Mouse (Mus musculus): ENCODE data around the gene Rab31. TPM values are rescaled to one million over a fixed set of nuclear protein-coding genes. Genes with fewer than 3 reads are reported as not detected.

Rab31 gene
- polyA plus RNA-seq, 1 experiment from 2014 or later, result 67.6 TPM

- H3K4me2 ChIP-seq, result no peak overlapping the region
- no peaks in the 10 kb centered on the region for H3K27me3 ChIP-seq (ENCODE audit: control insufficient read depth, insufficient read depth, low read length)
- H3K4me1 ChIP-seq (ENCODE audit: control insufficient read depth, insufficient read depth, low read length), result peaks cover 5% of the 10 kb centered on the region; the same call in 1 of the 2 replicates
- H3K27ac ChIP-seq (ENCODE audit: low read depth, low read length), result no peak overlapping the region
- DNase-seq (ENCODE audit: low spot score, missing footprints) (no peak), ATAC-seq (ENCODE audit: low FRiP score) (no peak)
- no peak overlapping the region for H3K4me3 ChIP-seq (ENCODE audit: low read depth, low read length)
- no peaks in the 10 kb centered on the region for H3K9me3 ChIP-seq (ENCODE audit: control insufficient read depth, low read length)
- no peak overlapping the region for H3K9ac ChIP-seq (ENCODE audit: low read length)
- H3K36me3 ChIP-seq (ENCODE audit: control insufficient read depth, insufficient read depth, low read length), result no peaks in the 10 kb centered on the region
- WGBS, result 56% methylated on average over 5 of the region's 5 CpGs
Measured at GRCm38 (mm10) chr17:65647961-65648360, 124.6 kb downstream of the Rab31 start.

- H3K4me1 ChIP-seq (ENCODE audit: control insufficient read depth, insufficient read depth, low read length), result peaks cover 9% of the 10 kb centered on the region; the same call in 1 of the 2 replicates
- no peak for ATAC-seq (ENCODE audit: low FRiP score)
- H3K36me3 ChIP-seq (ENCODE audit: control insufficient read depth, insufficient read depth, low read length), result no peaks in the 10 kb centered on the region
- no peak overlapping the region for H3K4me3 ChIP-seq (ENCODE audit: low read depth, low read length)
- DNase-seq (ENCODE audit: low spot score, missing footprints), result no peak
- H3K4me2 ChIP-seq, result no peak overlapping the region
- no peaks in the 10 kb centered on the region for H3K27me3 ChIP-seq (ENCODE audit: control insufficient read depth, insufficient read depth, low read length)
- no peaks in the 10 kb centered on the region for H3K9me3 ChIP-seq (ENCODE audit: control insufficient read depth, low read length)
- no peak overlapping the region for H3K27ac ChIP-seq (ENCODE audit: low read depth, low read length)
- no peak overlapping the region for H3K9ac ChIP-seq (ENCODE audit: low read length)
- 82% methylated on average over 6 of the region's 6 CpGs for WGBS
Measured at GRCm38 (mm10) chr17:65647226-65647625, 125.3 kb downstream of the Rab31 start.

DNA sequence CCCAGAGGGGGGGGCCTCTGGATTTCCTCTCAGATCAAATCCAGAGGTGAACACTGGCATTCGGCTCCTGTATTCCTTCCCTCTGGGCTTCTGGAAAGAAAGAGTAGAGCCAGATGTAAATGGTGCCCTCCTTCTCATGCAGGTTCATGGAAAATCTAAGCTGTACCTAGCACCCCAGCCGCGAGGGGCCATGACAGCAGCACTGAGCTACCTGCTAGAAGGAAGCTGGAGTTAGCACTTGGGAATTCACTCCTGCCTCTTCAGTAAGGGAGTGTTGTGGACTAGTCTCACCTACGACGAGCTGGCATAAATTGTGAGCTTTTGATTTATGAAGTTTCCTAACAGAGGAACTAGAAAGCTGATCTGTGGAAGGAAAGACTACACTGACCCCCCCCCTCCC lies 129.0 kb downstream of the Rab31 start:
- Histone ChIP-seq H3K36me3 (ENCODE audit: control insufficient read depth, insufficient read depth, low read length) (no peaks in the 10 kb centered on the region), H3K9me3 (ENCODE audit: control insufficient read depth, low read length) (no peaks in the 10 kb centered on the region), H3K27ac (ENCODE audit: low read depth, low read length) (no peak overlapping the region), H3K9ac (ENCODE audit: low read length) (no peak overlapping the region), H3K4me1 (ENCODE audit: control insufficient read depth, insufficient read depth, low read length) (peaks cover 9% of the 10 kb centered on the region; the same call in 1 of the 2 replicates), H3K4me3 (ENCODE audit: low read depth, low read length) (no peak overlapping the region), H3K27me3 (ENCODE audit: control insufficient read depth, insufficient read depth, low read length) (no peaks in the 10 kb centered on the region), H3K4me2 (no peak overlapping the region)
- no peak for ATAC-seq (ENCODE audit: low FRiP score)
- DNase-seq (ENCODE audit: low spot score, missing footprints), result no peak
- whole genome bisulfite sequencing, result 90% methylated on average over 5 of the region's 5 CpGs

DNA sequence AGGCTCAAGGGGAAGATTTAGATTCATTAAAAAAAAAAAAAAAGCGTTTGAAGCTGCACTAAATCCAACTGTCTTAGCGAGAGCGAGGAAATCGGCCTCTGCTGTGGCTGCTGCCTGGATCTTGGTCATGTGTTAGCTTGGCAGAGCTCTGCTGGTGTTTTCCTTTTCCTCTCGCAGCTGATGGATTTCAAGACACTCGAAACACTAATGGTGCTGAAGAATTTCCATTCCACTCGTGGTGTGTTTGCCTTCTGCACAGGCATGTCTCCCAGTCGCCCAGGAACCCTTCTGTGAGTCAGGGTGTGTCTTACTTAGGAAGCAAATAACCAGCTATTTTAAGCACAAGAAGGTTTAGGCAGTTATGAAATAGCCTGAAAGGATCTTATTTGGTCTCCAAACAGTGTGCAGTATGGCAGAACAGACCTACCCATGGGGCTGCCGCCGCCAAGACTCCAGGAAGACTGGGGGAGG lies 129.5 kb downstream of the Rab31 start:
- no peak for DNase-seq (ENCODE audit: low spot score, missing footprints)
- WGBS, result 36% methylated on average over 10 of the region's 10 CpGs

GRCm38 (mm10) chr17:65642578-65642991 lies 130.0 kb downstream of the Rab31 start:
- ATAC-seq (ENCODE audit: low FRiP score) (peak; percentile 30; the same call in 1 of the 2 replicates), DNase-seq (ENCODE audit: low spot score, missing footprints) (no peak)
- Histone ChIP-seq H3K27me3 (ENCODE audit: control insufficient read depth, insufficient read depth, low read length) (no peaks in the 10 kb centered on the region), H3K9ac (ENCODE audit: low read length) (no peak overlapping the region), H3K4me1 (ENCODE audit: control insufficient read depth, insufficient read depth, low read length) (peaks cover 9% of the 10 kb centered on the region; the same call in 1 of the 2 replicates), H3K4me2 (no peak overlapping the region), H3K9me3 (ENCODE audit: control insufficient read depth, low read length) (no peaks in the 10 kb centered on the region), H3K4me3 (ENCODE audit: low read depth, low read length) (no peak overlapping the region), H3K36me3 (ENCODE audit: control insufficient read depth, insufficient read depth, low read length) (no peaks in the 10 kb centered on the region), H3K27ac (ENCODE audit: low read depth, low read length) (no peak overlapping the region)
- WGBS, result 17% methylated on average over 5 of the region's 5 CpGs

More for the DNA sequence above, 129.5 kb downstream of the Rab31 start:
- H3K9me3 ChIP-seq (ENCODE audit: control insufficient read depth, low read length), result no peaks in the 10 kb centered on the region
- H3K4me1 ChIP-seq (ENCODE audit: control insufficient read depth, insufficient read depth, low read length), result peaks cover 9% of the 10 kb centered on the region; the same call in 1 of the 2 replicates
- H3K9ac ChIP-seq (ENCODE audit: low read length), result no peak overlapping the region
- no peaks in the 10 kb centered on the region for H3K36me3 ChIP-seq (ENCODE audit: control insufficient read depth, insufficient read depth, low read length)
- H3K27ac ChIP-seq (ENCODE audit: low read depth, low read length), result no peak overlapping the region
- no peaks in the 10 kb centered on the region for H3K27me3 ChIP-seq (ENCODE audit: control insufficient read depth, insufficient read depth, low read length)
- peak; percentile 22; the same call in 1 of the 2 replicates for ATAC-seq (ENCODE audit: low FRiP score)
- H3K4me3 ChIP-seq (ENCODE audit: low read depth, low read length), result no peak overlapping the region
- H3K4me2 ChIP-seq, result no peak overlapping the region

DNA sequence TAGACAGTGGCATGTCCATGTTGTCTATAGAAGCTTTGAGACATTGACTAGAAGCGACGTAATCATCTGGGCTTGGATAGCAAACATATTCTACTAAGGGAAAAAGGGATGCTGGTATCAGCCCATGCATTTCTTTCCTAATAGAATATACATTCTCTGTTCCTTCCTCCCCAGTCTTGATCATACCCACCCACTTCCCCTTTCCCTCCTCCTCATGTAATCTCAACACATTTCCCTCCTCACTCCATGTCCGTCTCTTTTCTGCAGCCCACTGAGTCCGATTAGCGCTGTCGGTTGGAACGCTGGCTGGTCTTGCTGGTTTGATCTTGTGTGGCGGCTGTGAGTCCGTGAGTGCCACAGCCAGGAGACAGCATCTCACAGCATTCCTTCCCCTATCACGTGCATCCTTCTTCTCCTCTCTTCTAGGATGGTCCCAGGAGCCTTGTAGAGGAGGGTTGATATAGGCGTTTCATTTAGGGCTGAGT lies 130.8 kb downstream of the Rab31 start, which contains the start of gene Txndc2:
Gene Txndc2 (minus strand): TSS at position 435 of the 485 bp plus-strand sequence.
- H3K9ac ChIP-seq (ENCODE audit: low read length), result no peak within 1 kb of the TSS
- no peaks in the 10 kb centered on the region for H3K9me3 ChIP-seq (ENCODE audit: control insufficient read depth, low read length)
- H3K27ac ChIP-seq (ENCODE audit: low read depth, low read length), result no peak within 1 kb of the TSS
- DNase-seq (ENCODE audit: low spot score, missing footprints) (no peak), ATAC-seq (ENCODE audit: low FRiP score) (no peak)
- H3K36me3 ChIP-seq (ENCODE audit: control insufficient read depth, insufficient read depth, low read length), result no peaks in the 10 kb centered on the region
- no peak within 1 kb of the TSS for H3K4me2 ChIP-seq
- no peak within 1 kb of the TSS for H3K4me3 ChIP-seq (ENCODE audit: low read depth, low read length)
- H3K4me1 ChIP-seq (ENCODE audit: control insufficient read depth, insufficient read depth, low read length), result peaks cover 9% of the 10 kb centered on the region; the same call in 1 of the 2 replicates
- WGBS, result 89% methylated on average over 11 of the region's 11 CpGs
- H3K27me3 ChIP-seq (ENCODE audit: control insufficient read depth, insufficient read depth, low read length), result no peaks in the 10 kb centered on the region

GRCm38 (mm10) chr17:65639144-65639543 lies 133.4 kb downstream of the Rab31 start:
- H3K4me1 ChIP-seq (ENCODE audit: control insufficient read depth, insufficient read depth, low read length), result peaks cover 9% of the 10 kb centered on the region; the same call in 1 of the 2 replicates
- H3K4me3 ChIP-seq (ENCODE audit: low read depth, low read length), result no peak overlapping the region
- no peaks in the 10 kb centered on the region for H3K9me3 ChIP-seq (ENCODE audit: control insufficient read depth, low read length)
- H3K27ac ChIP-seq (ENCODE audit: low read depth, low read length), result no peak overlapping the region
- no peak overlapping the region for H3K4me2 ChIP-seq
- no peaks in the 10 kb centered on the region for H3K27me3 ChIP-seq (ENCODE audit: control insufficient read depth, insufficient read depth, low read length)
- no peaks in the 10 kb centered on the region for H3K36me3 ChIP-seq (ENCODE audit: control insufficient read depth, insufficient read depth, low read length)
- 79% methylated on average over 1 of the region's 1 CpGs for WGBS
- ATAC-seq (ENCODE audit: low FRiP score) (no peak), DNase-seq (ENCODE audit: low spot score, missing footprints) (no peak)
- no peak overlapping the region for H3K9ac ChIP-seq (ENCODE audit: low read length)

GRCm38 (mm10) chr17:65635715-65636360 lies 136.7 kb downstream of the Rab31 start:
- no peaks in the 10 kb centered on the region for H3K9me3 ChIP-seq (ENCODE audit: control insufficient read depth, low read length)
- no peak overlapping the region for H3K4me2 ChIP-seq
- ATAC-seq (ENCODE audit: low FRiP score) (no peak), DNase-seq (ENCODE audit: low spot score, missing footprints) (peak; percentile 31)
- WGBS, result 86% methylated on average over 14 of the region's 14 CpGs
- H3K4me1 ChIP-seq (ENCODE audit: control insufficient read depth, insufficient read depth, low read length), result no peaks in the 10 kb centered on the region
- no peak overlapping the region for H3K9ac ChIP-seq (ENCODE audit: low read length)
- H3K27me3 ChIP-seq (ENCODE audit: control insufficient read depth, insufficient read depth, low read length), result no peaks in the 10 kb centered on the region
- H3K36me3 ChIP-seq (ENCODE audit: control insufficient read depth, insufficient read depth, low read length), result no peaks in the 10 kb centered on the region
- no peak overlapping the region for H3K27ac ChIP-seq (ENCODE audit: low read depth, low read length)
- H3K4me3 ChIP-seq (ENCODE audit: low read depth, low read length), result no peak overlapping the region

DNA sequence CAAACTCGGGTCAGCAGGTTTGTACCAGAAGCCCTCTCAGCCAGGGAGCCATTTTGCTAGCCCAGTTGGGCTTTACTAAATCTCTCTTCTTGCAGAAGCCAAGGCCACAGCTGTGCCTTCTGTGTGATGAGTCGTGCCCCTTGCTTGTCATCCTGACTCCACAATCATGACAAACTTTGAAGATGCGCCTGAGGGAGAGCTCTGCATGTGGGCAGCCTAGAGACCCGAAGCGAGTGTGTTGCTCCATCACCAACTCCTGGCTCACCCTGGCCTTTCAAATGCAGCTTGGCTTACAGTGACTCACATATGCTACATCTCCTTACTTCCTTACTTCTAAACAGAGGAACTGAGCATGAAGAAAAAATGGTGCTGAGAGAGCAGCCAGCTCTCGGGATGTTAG lies 142.6 kb downstream of the Rab31 start:
- 83% methylated on average over 6 of the region's 6 CpGs for WGBS
- no peak for ATAC-seq (ENCODE audit: low FRiP score)

More for the DNA sequence above, 142.6 kb downstream of the Rab31 start:
- H3K9ac ChIP-seq (ENCODE audit: low read length), result no peak overlapping the region
- no peaks in the 10 kb centered on the region for H3K4me1 ChIP-seq (ENCODE audit: control insufficient read depth, insufficient read depth, low read length)
- no peak overlapping the region for H3K27ac ChIP-seq (ENCODE audit: low read depth, low read length)
- no peak overlapping the region for H3K4me2 ChIP-seq
- H3K36me3 ChIP-seq (ENCODE audit: control insufficient read depth, insufficient read depth, low read length), result no peaks in the 10 kb centered on the region
- DNase-seq (ENCODE audit: low spot score, missing footprints), result no peak
- H3K27me3 ChIP-seq (ENCODE audit: control insufficient read depth, insufficient read depth, low read length), result no peaks in the 10 kb centered on the region
- H3K9me3 ChIP-seq (ENCODE audit: control insufficient read depth, low read length), result no peaks in the 10 kb centered on the region
- no peak overlapping the region for H3K4me3 ChIP-seq (ENCODE audit: low read depth, low read length)

Measured in midbrain, embryonic 11.5 days (tissue).